Mouse (Mus musculus): ENCODE data around the gene Stox2.
A peak's percentile ranks its signal among the peaks of the same experiment; 100 is the strongest.

Gene Stox2

GRCm38 (mm10) chr8:47178785-47179184 is 267.4 kb downstream of the Stox2 start:
- DNase-seq, result peak; percentile 32

GRCm38 (mm10) chr8:47173823-47174222 is 272.3 kb downstream of the Stox2 start:
- no peak for DNase-seq

- DNase-seq, result no peak
Measured at GRCm38 (mm10) chr8:47172848-47173247, 273.3 kb downstream of the Stox2 start.

GRCm38 (mm10) chr8:47160688-47161087 is 285.5 kb downstream of the Stox2 start:
- no peak for DNase-seq

- no peak for DNase-seq
Measured at GRCm38 (mm10) chr8:47154521-47154920, 291.6 kb downstream of the Stox2 start.

- no peak for DNase-seq
Measured at GRCm38 (mm10) chr8:47145258-47145657, 300.9 kb downstream of the Stox2 start.

GRCm38 (mm10) chr8:47136047-47136446 is 310.1 kb downstream of the Stox2 start:
- DNase-seq, result no peak

- DNase-seq, result peak; percentile 43
Measured at GRCm38 (mm10) chr8:47135586-47135985, 310.6 kb downstream of the Stox2 start.

GRCm38 (mm10) chr8:47134736-47135135 is 311.4 kb downstream of the Stox2 start:
- DNase-seq, result peak; percentile 44

- DNase-seq, result no peak
Measured at GRCm38 (mm10) chr8:47133381-47133780, 312.8 kb downstream of the Stox2 start.
